Mouse (Mus musculus): ENCODE results near the gene Kcnq1.

The Kcnq1 gene

DNA sequence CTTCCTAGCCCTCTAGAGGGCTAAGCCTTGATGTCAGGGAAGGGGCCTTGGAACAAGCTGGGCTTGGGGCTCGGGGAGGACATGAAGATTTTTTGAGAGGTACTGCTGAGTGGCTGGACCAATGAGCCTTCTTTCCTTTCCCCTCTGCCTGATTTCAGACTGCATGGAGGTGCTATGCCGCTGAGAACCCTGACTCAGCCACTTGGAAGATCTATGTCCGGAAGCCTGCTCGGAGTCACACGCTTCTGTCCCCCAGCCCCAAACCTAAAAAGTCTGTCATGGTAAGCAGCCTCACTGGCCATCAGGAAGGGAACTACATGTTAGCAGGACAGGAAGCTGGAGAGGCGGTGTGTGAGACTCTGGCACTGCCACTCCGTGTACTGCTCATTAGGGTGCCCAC, 87.9 kb downstream of the Kcnq1 start:
- no peaks in the 10 kb centered on the region for H3K36me3 ChIP-seq (ENCODE audit: control insufficient read depth, insufficient read depth, low read length, poor library complexity, severe bottlenecking)
- no peaks in the 10 kb centered on the region for H3K27me3 ChIP-seq (ENCODE audit: control insufficient read depth, insufficient read depth, low read length, poor library complexity, severe bottlenecking)
- DNase-seq (ENCODE audit: low read depth, low spot score) = no peak

DNA sequence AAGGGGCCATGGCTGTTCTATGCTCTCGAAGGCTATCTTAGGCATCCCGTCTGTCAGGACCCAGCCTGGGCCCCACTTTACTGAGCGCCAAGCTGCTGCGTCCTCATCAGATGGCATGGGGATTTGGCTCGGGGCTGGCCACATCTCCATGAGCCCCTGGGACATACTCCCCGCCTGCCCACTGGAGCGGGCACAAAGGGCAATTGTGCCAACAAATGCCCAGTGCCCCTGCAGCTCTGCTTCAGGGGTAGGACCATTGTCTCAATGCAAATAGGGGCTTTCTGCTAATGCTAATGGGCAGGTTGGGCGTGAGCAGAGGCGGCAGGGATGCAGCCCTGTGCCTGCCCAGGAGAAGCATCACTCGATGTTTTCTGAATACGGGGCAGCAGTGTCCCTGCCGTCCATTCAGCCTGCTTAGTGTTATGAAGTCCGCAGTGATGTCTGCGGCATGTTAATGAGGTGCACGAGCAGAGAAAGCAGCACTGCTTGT, 91.8 kb downstream of the Kcnq1 start:
- Histone ChIP-seq H3K36me3 (ENCODE audit: control insufficient read depth, insufficient read depth, low read length, poor library complexity, severe bottlenecking) (no peaks in the 10 kb centered on the region), H3K27me3 (ENCODE audit: control insufficient read depth, insufficient read depth, low read length, poor library complexity, severe bottlenecking) (no peaks in the 10 kb centered on the region)
- DNase-seq (ENCODE audit: low read depth, low spot score) = no peak

DNA sequence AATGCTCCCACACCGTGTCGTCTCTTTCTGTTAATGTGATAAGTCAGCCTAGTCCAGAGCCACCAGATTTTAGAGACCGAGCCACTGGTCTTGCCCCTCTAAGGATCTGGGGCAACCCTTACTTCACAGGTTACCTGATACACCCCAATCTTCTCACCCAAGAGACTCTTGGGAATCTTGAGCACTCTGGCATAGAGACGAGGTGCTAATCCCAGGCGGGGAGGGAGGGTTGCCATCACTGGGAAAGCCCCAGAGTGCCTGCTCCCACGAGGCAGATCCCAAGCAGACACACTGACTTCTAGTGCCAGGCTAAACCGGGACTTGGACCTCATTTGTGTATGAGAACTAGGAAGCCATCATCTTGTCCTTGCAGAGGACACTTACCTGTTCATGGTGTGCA, 92.3 kb downstream of the Kcnq1 start:
- Histone ChIP-seq H3K27me3 (ENCODE audit: control insufficient read depth, insufficient read depth, low read length, poor library complexity, severe bottlenecking) (no peaks in the 10 kb centered on the region), H3K36me3 (ENCODE audit: control insufficient read depth, insufficient read depth, low read length, poor library complexity, severe bottlenecking) (no peaks in the 10 kb centered on the region)
- no peak for DNase-seq (ENCODE audit: low read depth, low spot score)

DNA sequence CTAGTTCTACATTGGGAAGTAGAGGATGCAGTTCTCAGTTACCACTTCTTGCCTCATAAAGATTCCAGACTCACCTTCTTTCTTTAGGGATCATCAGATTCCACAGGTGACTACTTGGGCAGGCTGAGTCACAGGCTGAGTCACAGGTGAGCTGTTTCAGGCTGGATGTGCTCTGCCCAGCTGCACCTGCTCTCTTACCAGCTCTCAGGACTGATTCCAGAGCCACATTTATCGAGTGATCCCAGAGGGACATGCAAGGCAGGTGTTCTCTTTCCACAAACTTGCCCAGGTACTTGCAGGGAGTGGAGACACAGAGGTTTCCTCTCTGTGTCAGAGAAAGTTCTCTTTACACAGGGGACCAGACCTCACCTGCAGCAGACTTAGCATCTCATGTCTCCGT, 95.1 kb downstream of the Kcnq1 start:
- no peak for DNase-seq (ENCODE audit: low read depth, low spot score)
- Histone ChIP-seq H3K36me3 (ENCODE audit: control insufficient read depth, insufficient read depth, low read length, poor library complexity, severe bottlenecking) (no peaks in the 10 kb centered on the region), H3K27me3 (ENCODE audit: control insufficient read depth, insufficient read depth, low read length, poor library complexity, severe bottlenecking) (no peaks in the 10 kb centered on the region)

DNA sequence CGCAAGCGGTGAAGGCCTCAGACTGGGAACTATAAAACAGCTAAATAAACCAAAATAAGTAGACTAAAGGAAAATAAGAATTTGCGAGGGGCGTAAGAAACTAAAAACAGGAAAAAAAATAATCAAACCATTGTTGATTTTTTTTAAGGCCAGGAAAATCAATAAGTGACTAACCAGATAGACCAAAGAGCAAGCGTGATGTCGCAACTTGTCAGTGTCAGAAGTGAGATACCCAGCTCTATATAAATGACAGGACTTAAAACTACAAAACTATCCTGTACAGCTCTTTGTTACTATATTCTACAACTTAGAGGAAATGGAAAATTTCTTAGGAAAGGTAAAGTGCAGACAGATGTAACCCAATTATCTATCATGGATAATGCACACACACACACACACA, 97.7 kb downstream of the Kcnq1 start:
- Histone ChIP-seq H3K27me3 (ENCODE audit: control insufficient read depth, insufficient read depth, low read length, poor library complexity, severe bottlenecking) (no peaks in the 10 kb centered on the region), H3K36me3 (ENCODE audit: control insufficient read depth, insufficient read depth, low read length, poor library complexity, severe bottlenecking) (no peaks in the 10 kb centered on the region)
- no peak for DNase-seq (ENCODE audit: low read depth, low spot score)

DNA sequence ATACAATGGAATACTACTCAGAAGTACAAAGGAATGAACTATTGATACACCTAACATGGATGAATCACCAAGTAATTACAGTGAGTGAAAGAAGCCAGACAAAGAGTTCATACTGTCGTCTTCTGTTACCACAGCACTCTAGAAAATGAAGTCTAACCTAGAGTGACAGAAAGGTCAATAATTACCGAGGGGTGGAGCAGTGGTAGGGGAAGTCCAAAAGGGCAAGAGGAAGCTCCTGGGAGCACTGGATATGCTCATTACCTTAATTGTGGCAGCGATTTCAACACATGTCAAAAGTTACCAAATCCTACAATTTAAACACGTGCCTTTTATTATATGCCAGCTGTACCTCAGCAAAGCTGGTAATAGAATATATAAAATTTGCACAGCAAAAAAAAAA, 100.9 kb downstream of the Kcnq1 start:
- DNase-seq (ENCODE audit: low read depth, low spot score) = no peak
- H3K27me3 ChIP-seq (ENCODE audit: control insufficient read depth, insufficient read depth, low read length, poor library complexity, severe bottlenecking) = no peaks in the 10 kb centered on the region
- no peaks in the 10 kb centered on the region for H3K36me3 ChIP-seq (ENCODE audit: control insufficient read depth, insufficient read depth, low read length, poor library complexity, severe bottlenecking)

DNA sequence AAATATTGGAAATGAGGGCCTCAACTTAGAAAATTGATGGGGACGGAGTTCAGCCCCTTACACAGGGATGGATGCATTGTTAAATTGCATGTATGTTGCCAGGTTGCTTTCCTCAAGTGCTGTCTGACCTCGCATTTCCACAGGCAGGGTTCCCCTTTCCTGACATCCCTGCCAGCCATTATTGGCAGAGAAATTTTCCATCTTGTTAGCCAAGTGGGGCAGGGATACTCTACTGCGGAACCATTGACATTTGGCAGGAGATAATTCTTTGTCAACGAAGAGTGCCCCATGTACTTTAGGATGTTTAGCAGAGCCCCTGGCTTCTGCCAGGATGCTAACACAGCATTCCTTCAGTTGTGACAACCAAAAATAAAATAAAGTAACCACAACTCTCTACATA, 104.6 kb downstream of the Kcnq1 start:
- DNase-seq (ENCODE audit: low read depth, low spot score) = no peak
- H3K27me3 ChIP-seq (ENCODE audit: control insufficient read depth, insufficient read depth, low read length, poor library complexity, severe bottlenecking) = no peaks in the 10 kb centered on the region
- no peaks in the 10 kb centered on the region for H3K36me3 ChIP-seq (ENCODE audit: control insufficient read depth, insufficient read depth, low read length, poor library complexity, severe bottlenecking)

DNA sequence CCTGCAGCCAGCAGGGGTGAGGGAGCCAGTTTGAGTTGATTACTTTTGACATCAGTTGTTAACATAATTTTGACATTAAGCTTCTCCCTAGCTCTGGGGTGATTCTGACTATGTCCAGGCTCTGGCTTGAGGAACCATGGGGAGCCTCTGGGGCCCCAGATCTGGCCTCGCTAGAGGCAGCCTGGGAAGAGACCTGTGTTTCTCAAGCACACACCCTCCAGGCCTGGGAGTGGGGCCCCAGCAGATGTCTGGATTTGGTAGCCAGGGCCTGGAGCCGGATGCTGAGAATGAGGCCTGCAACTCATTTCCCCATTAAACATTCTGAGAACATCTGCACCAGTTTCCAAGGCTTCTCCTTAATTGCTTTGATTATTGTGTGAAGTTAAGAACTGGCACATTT, 145.0 kb downstream of the Kcnq1 start:
- no peak for DNase-seq (ENCODE audit: low read depth, low spot score)
- Histone ChIP-seq H3K36me3 (ENCODE audit: control insufficient read depth, insufficient read depth, low read length, poor library complexity, severe bottlenecking) (no peaks in the 10 kb centered on the region), H3K27me3 (ENCODE audit: control insufficient read depth, insufficient read depth, low read length, poor library complexity, severe bottlenecking) (no peaks in the 10 kb centered on the region)

DNA sequence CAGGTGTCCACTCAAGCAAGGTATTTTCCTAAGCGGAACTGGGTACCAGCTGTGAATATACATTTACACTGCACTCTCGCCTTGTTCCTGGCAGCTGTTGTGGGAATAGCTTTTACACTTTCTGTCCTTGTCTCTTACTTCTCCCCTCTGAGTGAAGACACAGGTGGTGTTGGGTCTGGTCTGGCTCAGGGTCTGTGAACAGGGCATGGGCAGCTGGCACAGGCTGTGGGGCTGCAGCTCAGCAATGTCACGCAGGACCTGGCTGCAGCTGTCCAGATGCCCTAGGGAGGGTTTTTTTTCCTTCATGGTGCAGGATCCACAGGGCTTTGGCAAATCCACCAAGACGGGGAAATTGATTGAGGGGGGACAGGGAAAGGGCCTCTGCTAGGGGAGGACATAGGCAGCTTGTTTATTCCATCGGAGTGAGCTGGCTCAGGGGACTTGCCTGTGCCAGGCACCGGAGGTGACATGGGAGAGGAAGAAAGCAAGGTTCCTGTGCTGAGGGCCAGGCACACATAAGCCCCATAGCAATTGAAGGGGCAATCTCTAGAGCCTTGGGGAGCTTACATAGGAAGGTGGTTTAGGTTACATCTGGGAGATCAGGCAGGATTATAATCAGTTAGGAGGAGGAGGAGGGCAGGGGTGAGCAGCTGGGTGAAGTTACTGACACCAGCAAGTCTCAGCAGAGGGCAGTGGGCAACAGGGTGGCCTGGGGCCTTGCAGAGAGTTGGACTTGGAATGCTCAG, 147.1 kb downstream of the Kcnq1 start:
- no peaks in the 10 kb centered on the region for H3K36me3 ChIP-seq (ENCODE audit: control insufficient read depth, insufficient read depth, low read length, poor library complexity, severe bottlenecking)
- no peak for DNase-seq (ENCODE audit: low read depth, low spot score)
- no peaks in the 10 kb centered on the region for H3K27me3 ChIP-seq (ENCODE audit: control insufficient read depth, insufficient read depth, low read length, poor library complexity, severe bottlenecking)

DNA sequence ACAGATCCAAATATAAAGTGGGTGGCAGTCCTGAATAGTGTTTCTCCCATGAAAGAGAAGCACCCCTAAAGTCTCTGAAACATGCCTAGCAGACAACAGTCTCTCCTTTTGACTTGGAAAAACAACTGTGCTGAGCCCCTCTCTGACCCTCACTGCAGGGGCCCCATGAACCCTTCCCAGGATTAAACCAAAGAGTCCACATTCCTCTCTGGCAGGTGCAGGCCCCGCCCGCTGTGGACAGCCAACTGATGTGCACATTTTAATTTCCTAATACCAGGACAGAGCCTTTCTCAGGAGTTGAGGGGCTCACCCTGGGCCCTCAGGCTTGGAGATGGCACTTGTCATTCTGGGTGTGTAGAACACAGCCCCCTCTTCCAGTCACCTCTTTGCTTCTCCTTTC, 148.7 kb downstream of the Kcnq1 start:
- Histone ChIP-seq H3K27me3 (ENCODE audit: control insufficient read depth, insufficient read depth, low read length, poor library complexity, severe bottlenecking) (no peaks in the 10 kb centered on the region), H3K36me3 (ENCODE audit: control insufficient read depth, insufficient read depth, low read length, poor library complexity, severe bottlenecking) (no peaks in the 10 kb centered on the region)
- DNase-seq (ENCODE audit: low read depth, low spot score) = no peak

DNA sequence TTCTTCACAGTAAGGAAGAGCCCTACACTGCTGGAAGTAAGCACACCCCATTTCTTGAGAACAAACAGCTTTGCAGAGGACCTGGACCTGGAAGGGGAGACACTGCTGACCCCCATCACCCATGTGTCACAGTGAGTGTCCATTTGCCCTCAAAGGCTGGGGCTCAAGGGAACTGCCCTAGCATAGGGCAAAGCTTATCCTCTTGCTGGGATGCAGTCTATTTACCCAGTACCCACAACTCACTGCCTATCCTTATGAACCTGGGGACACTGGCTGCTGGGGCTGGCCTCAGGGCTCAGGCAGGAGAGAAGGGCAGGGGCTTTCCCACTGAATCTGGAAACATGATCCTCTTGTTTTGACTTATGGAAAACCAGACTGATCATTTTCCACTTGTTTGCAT, 155.1 kb downstream of the Kcnq1 start:
- H3K36me3 ChIP-seq (ENCODE audit: control insufficient read depth, insufficient read depth, low read length, poor library complexity, severe bottlenecking) = no peaks in the 10 kb centered on the region
- DNase-seq (ENCODE audit: low read depth, low spot score) = no peak
- H3K27me3 ChIP-seq (ENCODE audit: control insufficient read depth, insufficient read depth, low read length, poor library complexity, severe bottlenecking) = no peaks in the 10 kb centered on the region

DNA sequence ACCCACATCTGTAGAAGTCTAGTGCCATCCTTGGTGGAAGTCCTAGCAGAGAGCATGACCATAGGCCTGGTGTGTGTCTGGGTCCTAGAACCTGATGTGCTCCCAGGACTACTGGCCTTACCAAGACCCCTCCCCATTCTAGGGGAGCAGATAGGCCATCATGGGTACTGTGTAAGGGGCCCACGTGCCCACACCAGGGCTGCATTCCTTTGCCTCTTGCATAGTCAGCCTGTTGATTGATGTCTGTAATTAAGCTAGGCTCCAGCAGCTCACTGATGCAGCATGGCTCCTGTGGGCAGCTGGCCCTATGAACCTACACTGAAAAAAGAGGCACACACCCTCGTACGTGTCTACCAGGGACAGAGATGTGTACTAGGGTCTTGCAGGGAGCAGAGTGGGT, 157.4 kb downstream of the Kcnq1 start:
- Histone ChIP-seq H3K36me3 (ENCODE audit: control insufficient read depth, insufficient read depth, low read length, poor library complexity, severe bottlenecking) (no peaks in the 10 kb centered on the region), H3K27me3 (ENCODE audit: control insufficient read depth, insufficient read depth, low read length, poor library complexity, severe bottlenecking) (no peaks in the 10 kb centered on the region)
- DNase-seq (ENCODE audit: low read depth, low spot score) = no peak

DNA sequence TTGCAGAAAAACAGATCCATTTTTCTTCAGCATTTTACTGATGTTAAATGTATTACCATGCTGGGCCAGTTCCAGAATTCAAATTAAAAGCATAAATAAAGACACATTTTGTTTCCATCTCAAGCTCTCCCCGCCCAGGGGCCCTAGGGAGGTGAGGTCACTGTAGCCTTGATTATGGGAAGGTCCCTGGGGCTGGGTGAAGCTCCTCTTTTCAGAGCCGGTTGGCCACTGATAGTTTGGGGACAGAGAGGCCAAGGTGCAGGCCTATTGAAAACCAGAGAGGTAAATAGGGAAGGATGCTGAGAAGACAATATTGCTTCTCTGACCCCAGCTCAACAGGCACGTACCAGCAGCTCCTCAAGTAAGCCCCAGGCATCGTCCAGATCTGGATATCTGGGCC, 157.8 kb downstream of the Kcnq1 start:
- no peak for DNase-seq (ENCODE audit: low read depth, low spot score)
- no peaks in the 10 kb centered on the region for H3K27me3 ChIP-seq (ENCODE audit: control insufficient read depth, insufficient read depth, low read length, poor library complexity, severe bottlenecking)
- H3K36me3 ChIP-seq (ENCODE audit: control insufficient read depth, insufficient read depth, low read length, poor library complexity, severe bottlenecking) = no peaks in the 10 kb centered on the region

DNA sequence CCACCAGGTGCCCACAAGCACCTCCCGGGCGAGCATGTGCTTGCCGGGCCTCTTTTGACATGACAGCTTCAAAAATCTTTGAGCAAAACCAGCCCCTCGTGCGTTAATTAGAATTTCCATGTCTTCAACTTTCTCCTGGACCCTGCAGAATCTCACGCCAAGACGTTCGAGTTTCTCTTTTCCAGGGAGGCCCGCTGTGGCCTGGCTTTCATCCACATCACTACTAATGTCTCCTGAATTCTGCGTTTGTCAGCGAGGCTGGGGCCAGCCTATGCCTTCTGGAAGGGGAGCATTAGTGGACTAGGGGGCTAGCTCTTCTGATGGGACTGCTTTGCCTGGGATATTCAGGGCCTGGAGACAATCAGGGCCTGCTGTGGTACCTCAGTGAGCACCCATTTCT, 159.2 kb downstream of the Kcnq1 start:
- no peaks in the 10 kb centered on the region for H3K36me3 ChIP-seq (ENCODE audit: control insufficient read depth, insufficient read depth, low read length, poor library complexity, severe bottlenecking)
- no peak for DNase-seq (ENCODE audit: low read depth, low spot score)
- H3K27me3 ChIP-seq (ENCODE audit: control insufficient read depth, insufficient read depth, low read length, poor library complexity, severe bottlenecking) = no peaks in the 10 kb centered on the region

DNA sequence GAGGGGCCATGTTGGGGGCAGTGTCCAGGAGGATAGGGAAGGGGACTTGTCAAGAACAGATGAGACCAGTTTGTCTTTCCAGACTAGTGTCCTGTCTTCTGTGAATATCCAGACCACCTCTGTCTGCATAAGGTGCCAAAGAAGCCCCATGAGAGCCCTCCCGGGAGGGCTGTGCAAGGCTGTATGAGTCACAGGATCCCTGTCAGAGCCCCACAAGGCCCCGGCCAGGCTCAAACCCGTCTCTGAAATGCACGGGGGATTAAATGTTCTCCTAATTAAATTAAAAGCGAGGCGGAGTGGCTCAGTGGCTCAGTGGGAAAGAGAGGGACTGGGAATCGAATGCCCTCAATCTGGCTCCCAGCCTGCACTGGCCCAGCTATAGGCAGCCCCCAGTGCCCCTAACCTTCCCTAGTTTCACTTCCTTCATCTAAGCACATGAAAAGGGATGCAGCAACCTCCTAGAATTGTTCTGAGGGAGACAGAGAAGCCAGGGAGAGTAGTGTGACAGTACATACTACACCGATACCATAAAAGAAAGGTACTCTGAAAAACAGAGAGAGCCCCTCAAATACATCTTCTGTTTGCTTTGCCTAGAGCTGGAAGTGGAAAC, 159.8 kb downstream of the Kcnq1 start:
- Histone ChIP-seq H3K36me3 (ENCODE audit: control insufficient read depth, insufficient read depth, low read length, poor library complexity, severe bottlenecking) (no peaks in the 10 kb centered on the region), H3K27me3 (ENCODE audit: control insufficient read depth, insufficient read depth, low read length, poor library complexity, severe bottlenecking) (no peaks in the 10 kb centered on the region)
- DNase-seq (ENCODE audit: low read depth, low spot score) = no peak

DNA sequence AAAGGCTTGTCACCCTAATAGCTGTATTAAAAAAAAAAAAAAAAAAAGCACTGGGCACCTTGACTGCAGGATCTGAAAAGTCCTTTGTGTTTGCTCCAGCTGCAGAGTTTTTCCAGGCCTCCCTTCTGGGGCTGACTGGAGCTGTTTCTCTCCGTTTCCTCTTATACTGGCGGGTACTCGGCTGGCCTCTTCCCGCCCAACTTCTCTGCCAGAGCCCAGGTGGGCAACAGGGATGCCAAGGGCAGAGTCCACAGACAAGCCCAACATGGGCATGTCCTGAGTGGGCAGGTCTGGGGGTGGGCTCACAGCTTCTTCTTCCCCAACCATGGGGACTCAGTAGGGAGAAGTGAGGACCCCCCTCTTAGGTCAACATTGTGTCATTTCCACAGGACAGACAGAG, 167.6 kb downstream of the Kcnq1 start:
- no peaks in the 10 kb centered on the region for H3K36me3 ChIP-seq (ENCODE audit: control insufficient read depth, insufficient read depth, low read length, poor library complexity, severe bottlenecking)
- no peak for DNase-seq (ENCODE audit: low read depth, low spot score)

More for the DNA sequence above, 167.6 kb downstream of the Kcnq1 start:
- H3K27me3 ChIP-seq (ENCODE audit: control insufficient read depth, insufficient read depth, low read length, poor library complexity, severe bottlenecking) = no peaks in the 10 kb centered on the region
